Mouse (Mus musculus) heart, embryonic 15.5 days (tissue): ENCODE measurements around the gene Fhad1. TPM values are rescaled to one million over a fixed set of nuclear protein-coding genes. Genes with fewer than 3 reads are reported as not detected.
A peak's percentile ranks its signal among the peaks of the same experiment; 100 is the strongest.

Experiments
- ATAC-seq: fragments of 200-750 bp; cut with Nextera tagmentation; replicated peaks from 2 replicates; pipeline ENCODE4 v1.8.0; 2017; ENCODE audit warnings: low read depth, moderate TSS enrichment; ENCODE audit not compliant: insufficient number of reproducible peaks, insufficient read depth, low FRiP score
- H3K27ac ChIP-seq: fragments of 300-500 bp; sonication (generic); 2 replicates; pipeline ENCODE4 v1.5.1; 2015; ENCODE audit warnings: mild to moderate bottlenecking, inconsistent platforms
- H3K27me3 ChIP-seq: fragments of 300-500 bp; sonication (generic); 2 replicates; pipeline ENCODE4 v1.6.1; 2015; ENCODE audit warnings: inconsistent platforms
- H3K36me3 ChIP-seq: fragments of 300-500 bp; sonication (generic); 2 replicates; pipeline ENCODE4 v1.6.1; 2015; ENCODE audit warnings: mild to moderate bottlenecking, inconsistent platforms
- H3K4me1 ChIP-seq: fragments of 300-500 bp; sonication (generic); replicated peaks from 2 replicates; pipeline ENCODE4 v1.6.1; 2015; ENCODE audit warnings: inconsistent platforms
- H3K4me2 ChIP-seq: fragments of 300-500 bp; sonication (generic); 2 replicates; pipeline ENCODE4 v1.6.1; 2015; ENCODE audit warnings: inconsistent platforms, mild to moderate bottlenecking, moderate library complexity
- H3K4me3 ChIP-seq: fragments of 300-500 bp; sonication (generic); 2 replicates; pipeline ENCODE4 v1.5.1; 2015; ENCODE audit warnings: mild to moderate bottlenecking, inconsistent platforms
- H3K9ac ChIP-seq: fragments of 300-500 bp; sonication (generic); 2 replicates; pipeline ENCODE4 v1.6.1; 2015; ENCODE audit warnings: mild to moderate bottlenecking, inconsistent platforms
- H3K9me3 ChIP-seq: fragments of 300-500 bp; sonication (generic); replicated peaks from 2 replicates; pipeline ENCODE4 v1.6.1; 2016; ENCODE audit warnings: inconsistent platforms
- WGBS: fragments of 180-500 bp; shearing (Covaris S2); methylation state at CpG from one replicate; pipeline ENCODE4 v1.1.7; 2015; ENCODE audit warnings: mixed read lengths; 5-methylcytosine and 5-hydroxymethylcytosine counted together
- polyA plus RNA-seq: library from polyadenylated mRNA; unstranded; fragments of >200 nt; fragmentation: Nextera tagmentation; extraction: Ambion mirVana; gene quantifications from 2 replicates; pipeline ENCODE4 v1.2.1, GENCODE M21; 2015

Gene Fhad1
- polyA plus RNA-seq, 1 experiment from 2014 or later = 2.7 TPM

DNA sequence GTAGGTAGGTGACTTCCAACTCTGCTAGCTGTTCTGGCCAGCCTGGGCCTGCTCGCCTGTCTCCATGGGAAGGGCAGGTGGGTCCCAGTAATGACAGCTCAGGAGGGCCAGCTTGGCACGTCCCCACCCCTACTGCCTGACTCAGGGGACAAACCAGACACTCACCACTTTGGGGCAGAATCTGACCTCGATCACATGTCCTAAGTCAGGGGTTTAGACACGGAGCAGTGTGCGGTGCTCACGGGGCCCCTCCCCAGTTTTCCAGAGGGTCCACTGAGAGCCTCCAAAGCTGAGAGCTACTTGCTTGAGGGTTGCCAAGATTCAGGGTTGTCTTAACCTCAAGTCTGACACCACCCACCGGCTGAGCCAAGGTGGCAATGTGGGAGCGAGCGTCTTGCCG is 146.8 kb downstream of the Fhad1 start:
- Histone ChIP-seq H3K4me3 (no peak overlapping the region), H3K4me2 (no peak overlapping the region), H3K36me3 (no peaks in the 10 kb centered on the region), H3K27me3 (no peaks in the 10 kb centered on the region), H3K27ac (peak overlapping the region; percentile 89), H3K9me3 (no peaks in the 10 kb centered on the region), H3K4me1 (peaks cover 90% of the 10 kb centered on the region), H3K9ac (no peak overlapping the region; the same call in 1 of the 2 replicates)
- WGBS = 72% methylated on average over 10 of the region's 10 CpGs
- ATAC-seq = no peak

DNA sequence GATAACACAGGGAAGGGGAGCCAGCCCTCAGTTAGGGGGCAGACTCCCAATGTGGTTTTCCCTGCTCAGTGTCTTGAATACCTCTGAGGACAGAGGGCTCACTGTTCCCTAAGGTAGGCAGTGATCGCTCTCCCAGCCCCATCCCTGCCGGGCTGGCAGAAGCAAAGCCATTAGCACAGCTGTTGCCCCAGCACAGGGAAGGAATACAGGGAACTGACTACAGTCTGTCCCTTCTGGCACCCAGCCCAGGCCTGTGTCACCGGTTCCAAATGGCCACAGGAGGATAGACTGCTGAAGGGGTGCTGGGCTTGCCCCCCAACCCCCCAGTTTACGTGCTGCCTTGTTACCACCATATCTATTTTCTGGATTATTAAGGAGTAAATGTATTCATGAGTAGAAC is 147.4 kb downstream of the Fhad1 start:
- Histone ChIP-seq H3K27ac (peak overlapping the region; percentile 89), H3K4me2 (peak overlapping the region; percentile 48), H3K36me3 (no peaks in the 10 kb centered on the region), H3K27me3 (no peaks in the 10 kb centered on the region), H3K9me3 (no peaks in the 10 kb centered on the region), H3K9ac (peak overlapping the region; percentile 21; the same call in 1 of the 2 replicates), H3K4me1 (peaks cover 88% of the 10 kb centered on the region), H3K4me3 (peak overlapping the region; percentile 0; the same call in 1 of the 2 replicates)
- 11% methylated on average over 4 of the region's 4 CpGs for WGBS
- peak; percentile 40 for ATAC-seq

DNA sequence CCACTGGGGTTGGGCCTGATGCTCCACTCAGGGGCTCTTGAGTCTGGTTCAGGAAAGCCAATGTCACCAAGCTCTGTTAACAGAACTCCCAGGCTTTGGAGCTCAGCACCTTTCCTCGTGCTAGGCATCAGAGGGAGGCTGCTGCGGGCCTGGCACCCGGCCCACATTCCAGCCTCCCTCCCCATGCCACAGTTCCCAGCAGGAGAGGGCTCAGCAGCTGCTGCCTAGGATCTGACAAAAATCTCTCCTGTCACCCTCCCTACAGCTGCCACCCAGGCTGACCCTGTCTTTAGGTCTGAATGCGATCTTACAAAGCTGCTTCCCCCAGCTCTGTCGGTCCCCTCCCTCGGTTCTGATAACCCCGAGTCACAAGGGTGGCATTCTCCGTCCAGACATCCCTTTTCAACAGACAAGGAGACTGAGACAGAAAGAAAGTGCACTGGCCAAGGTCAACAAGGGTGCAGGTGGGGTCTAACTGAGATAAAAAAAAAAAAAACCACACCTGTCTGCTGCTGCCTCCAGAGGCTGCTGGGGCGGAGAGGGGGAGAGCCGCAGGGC is 147.9 kb downstream of the Fhad1 start:
- peak overlapping the region; percentile 23; the same call in 1 of the 2 replicates for H3K9ac ChIP-seq
- peaks cover 83% of the 10 kb centered on the region for H3K4me1 ChIP-seq
- H3K4me3 ChIP-seq = peak overlapping the region; percentile 0; the same call in 1 of the 2 replicates
- ATAC-seq = peak; percentile 70
- WGBS = 17% methylated on average over 10 of the region's 10 CpGs
- H3K36me3 ChIP-seq = peaks cover under 1% of the 10 kb centered on the region; the same call in 1 of the 2 replicates
- H3K27ac ChIP-seq = peak overlapping the region; percentile 89
- peak overlapping the region; percentile 48 for H3K4me2 ChIP-seq
- H3K27me3 ChIP-seq = no peaks in the 10 kb centered on the region
- H3K9me3 ChIP-seq = no peaks in the 10 kb centered on the region

DNA sequence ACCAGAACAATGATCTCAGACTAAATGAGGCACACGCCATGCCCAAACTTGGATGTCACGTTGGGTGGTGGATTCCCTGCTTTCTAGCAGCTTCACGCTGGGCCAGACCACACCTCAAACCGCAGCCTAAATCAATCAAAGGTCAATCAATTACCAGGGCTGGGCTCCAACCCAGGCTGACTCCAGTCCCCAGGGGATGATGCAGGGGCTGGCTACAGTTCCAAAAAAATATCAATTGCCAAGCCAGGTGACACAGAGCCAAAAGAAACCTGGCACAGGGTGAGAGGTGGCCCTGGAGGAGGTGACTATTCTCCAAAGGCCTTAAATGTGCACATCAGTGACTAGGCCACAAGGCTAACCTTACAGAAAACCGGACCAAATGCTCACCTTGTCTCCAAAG is 149.3 kb downstream of the Fhad1 start:
- Histone ChIP-seq H3K4me1 (peaks cover 69% of the 10 kb centered on the region), H3K4me2 (no peak overlapping the region), H3K9me3 (no peaks in the 10 kb centered on the region), H3K4me3 (no peak overlapping the region), H3K36me3 (peaks cover 12% of the 10 kb centered on the region), H3K27me3 (no peaks in the 10 kb centered on the region), H3K27ac (peak overlapping the region; percentile 89), H3K9ac (no peak overlapping the region)
- no peak for ATAC-seq
- WGBS = 84% methylated on average over 5 of the region's 5 CpGs

DNA sequence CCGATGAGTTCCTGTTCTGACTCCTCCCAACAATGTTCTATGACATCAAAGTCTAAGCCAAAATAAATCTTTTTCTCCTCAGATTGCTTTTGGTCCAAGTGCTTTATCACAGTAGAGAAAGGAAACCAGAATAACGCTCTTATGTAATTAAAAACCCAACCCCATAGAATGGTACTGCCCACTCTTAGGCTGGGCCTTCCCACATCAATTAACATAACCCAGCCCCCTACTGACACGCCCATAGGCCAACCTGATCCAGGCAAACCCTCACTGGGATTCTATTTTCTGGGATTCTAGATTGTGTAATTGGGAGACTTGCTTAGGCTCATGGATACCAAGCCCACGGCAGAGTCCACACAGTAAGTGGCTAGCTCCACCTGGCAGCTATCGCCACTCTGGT is 149.9 kb downstream of the Fhad1 start:
- Histone ChIP-seq H3K9ac (no peak overlapping the region), H3K27ac (no peak overlapping the region), H3K36me3 (peaks cover 16% of the 10 kb centered on the region), H3K27me3 (no peaks in the 10 kb centered on the region), H3K4me2 (no peak overlapping the region), H3K4me3 (no peak overlapping the region), H3K4me1 (peaks cover 64% of the 10 kb centered on the region), H3K9me3 (no peaks in the 10 kb centered on the region)
- ATAC-seq = no peak
- 89% methylated on average over 5 of the region's 5 CpGs for WGBS

DNA sequence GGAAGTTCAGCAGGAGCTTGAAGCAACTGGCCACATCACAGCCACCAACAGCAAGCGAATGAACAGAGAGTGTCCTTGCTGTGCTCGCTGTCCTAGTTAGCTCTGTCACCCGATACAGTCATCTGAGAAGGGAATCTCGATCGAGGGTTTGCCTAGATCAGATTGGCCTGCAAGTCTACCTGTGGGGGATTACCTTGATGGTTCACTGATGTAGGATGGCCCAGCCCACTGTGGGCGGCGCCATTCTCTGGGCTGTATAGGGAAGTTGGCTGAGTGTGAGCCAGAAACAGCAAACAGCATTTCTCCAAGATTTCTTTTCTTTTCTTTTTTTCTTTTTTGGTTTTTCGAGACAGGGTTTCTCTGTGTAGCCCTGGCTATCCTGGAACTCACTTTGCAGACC is 150.4 kb downstream of the Fhad1 start:
- H3K27me3 ChIP-seq = no peaks in the 10 kb centered on the region
- peaks cover 59% of the 10 kb centered on the region for H3K4me1 ChIP-seq
- no peak overlapping the region for H3K27ac ChIP-seq
- no peak overlapping the region for H3K4me2 ChIP-seq
- H3K36me3 ChIP-seq = peaks cover 20% of the 10 kb centered on the region
- no peaks in the 10 kb centered on the region for H3K9me3 ChIP-seq
- 91% methylated on average over 8 of the region's 8 CpGs for WGBS
- H3K4me3 ChIP-seq = no peak overlapping the region
- ATAC-seq = no peak
- H3K9ac ChIP-seq = no peak overlapping the region

DNA sequence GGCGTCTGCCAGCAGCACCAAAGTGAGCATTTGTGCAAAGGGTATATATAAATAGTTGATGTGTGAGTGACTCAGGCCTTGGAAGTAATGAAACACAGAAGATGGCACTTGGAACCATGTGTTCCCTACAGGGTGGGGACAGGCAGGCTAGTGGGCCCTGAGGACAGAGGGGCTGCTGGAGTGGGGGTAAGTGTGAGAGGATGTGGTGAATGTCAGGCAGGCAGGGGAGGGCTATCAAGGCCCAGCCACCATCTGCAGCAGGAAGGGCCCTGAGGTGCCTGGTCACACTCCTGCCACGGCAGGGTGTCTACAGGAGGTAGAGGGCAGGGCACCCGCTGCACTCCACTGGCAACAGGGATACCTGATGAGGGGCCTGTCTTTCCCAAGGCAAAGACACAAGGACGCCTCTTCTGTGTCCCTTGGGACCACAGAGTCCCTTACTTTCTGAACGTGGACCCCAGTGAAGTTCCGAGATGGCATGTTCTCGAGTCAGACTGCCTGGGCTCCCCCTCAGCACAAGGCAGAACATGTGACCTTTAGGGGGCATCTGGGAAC is 151.1 kb downstream of the Fhad1 start:
- H3K4me3 ChIP-seq = no peak overlapping the region
- peaks cover 54% of the 10 kb centered on the region for H3K4me1 ChIP-seq
- H3K9ac ChIP-seq = no peak overlapping the region

DNA sequence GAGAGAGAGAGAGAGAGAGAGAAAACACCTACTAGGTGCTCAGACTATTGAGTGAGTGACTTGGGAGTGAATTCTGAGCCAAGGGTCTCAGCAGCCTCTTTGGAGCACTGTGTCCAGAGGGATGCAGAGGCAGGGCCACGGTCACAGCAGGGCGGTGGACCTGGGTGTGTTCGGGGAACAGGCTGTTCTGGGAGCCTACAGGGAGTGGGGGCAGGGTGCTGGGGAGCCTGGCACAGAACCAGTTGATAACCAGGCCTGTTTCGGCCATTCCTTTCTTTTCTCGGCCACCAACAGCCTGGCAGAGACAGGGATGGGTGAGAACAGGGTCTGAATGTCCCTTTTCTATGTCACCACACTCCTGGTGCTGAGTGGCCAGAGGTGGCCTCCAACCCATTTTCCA is 152.0 kb downstream of the Fhad1 start:
- H3K4me1 ChIP-seq = peaks cover 49% of the 10 kb centered on the region
- H3K9ac ChIP-seq = 0 out of 2 replicates have a peak overlapping the region, but pooled peaks have one; percentile 27
- H3K4me3 ChIP-seq = no peak overlapping the region
- H3K27me3 ChIP-seq = no peaks in the 10 kb centered on the region
- no peak for ATAC-seq
- 50% methylated on average over 5 of the region's 5 CpGs for WGBS
- H3K27ac ChIP-seq = peak overlapping the region; percentile 79
- no peaks in the 10 kb centered on the region for H3K9me3 ChIP-seq
- no peak overlapping the region for H3K4me2 ChIP-seq
- H3K36me3 ChIP-seq = peaks cover 31% of the 10 kb centered on the region

More for the DNA sequence above, 151.1 kb downstream of the Fhad1 start:
- Histone ChIP-seq H3K9me3 (no peaks in the 10 kb centered on the region), H3K4me2 (no peak overlapping the region), H3K36me3 (peaks cover 27% of the 10 kb centered on the region), H3K27ac (peak overlapping the region; percentile 79), H3K27me3 (no peaks in the 10 kb centered on the region)
- no peak for ATAC-seq
- 67% methylated on average over 7 of the region's 7 CpGs for WGBS

DNA sequence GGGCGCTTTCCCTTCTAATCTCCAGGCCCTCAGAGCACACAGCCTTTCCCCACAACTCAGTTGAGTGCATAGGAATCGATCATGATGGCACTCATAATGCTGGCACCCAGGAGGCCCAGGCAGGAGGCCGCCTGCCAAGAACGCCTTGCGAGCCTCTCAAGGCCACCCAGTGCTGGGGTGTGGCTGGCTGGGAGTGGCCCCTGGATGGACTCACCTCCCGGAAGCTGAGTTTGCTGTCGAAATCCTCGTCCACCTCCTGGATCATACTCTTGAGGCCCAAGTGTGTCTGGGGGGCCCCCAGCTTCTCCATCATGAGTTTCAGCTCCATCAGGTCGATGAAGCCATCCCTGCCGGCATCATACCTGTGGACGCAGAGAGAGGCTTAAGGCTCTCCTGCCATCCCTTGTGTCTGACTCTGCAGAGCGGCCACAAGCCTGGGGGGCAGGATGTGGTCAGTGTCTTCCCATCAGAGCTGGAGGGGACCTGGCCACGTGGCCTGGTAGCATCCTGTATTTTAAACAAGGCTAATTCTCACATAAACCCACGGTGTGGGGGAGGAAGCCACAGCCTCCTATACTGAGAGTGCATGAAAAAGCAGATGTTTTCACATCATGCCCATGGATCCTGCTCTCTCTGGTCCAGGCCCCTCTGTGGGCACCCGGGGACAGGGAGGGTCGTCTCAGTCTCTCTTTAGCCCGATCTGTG is 153.1 kb downstream of the Fhad1 start:
- no peak for ATAC-seq
- H3K36me3 ChIP-seq = peaks cover 31% of the 10 kb centered on the region
- peaks cover 41% of the 10 kb centered on the region for H3K4me1 ChIP-seq
- H3K27ac ChIP-seq = 0 out of 2 replicates have a peak overlapping the region, but pooled peaks have one; percentile 22
- no peaks in the 10 kb centered on the region for H3K27me3 ChIP-seq
- no peak overlapping the region for H3K4me2 ChIP-seq
- H3K9me3 ChIP-seq = no peaks in the 10 kb centered on the region
- 85% methylated on average over 17 of the region's 17 CpGs for WGBS
- no peak overlapping the region for H3K4me3 ChIP-seq
- H3K9ac ChIP-seq = no peak overlapping the region

DNA sequence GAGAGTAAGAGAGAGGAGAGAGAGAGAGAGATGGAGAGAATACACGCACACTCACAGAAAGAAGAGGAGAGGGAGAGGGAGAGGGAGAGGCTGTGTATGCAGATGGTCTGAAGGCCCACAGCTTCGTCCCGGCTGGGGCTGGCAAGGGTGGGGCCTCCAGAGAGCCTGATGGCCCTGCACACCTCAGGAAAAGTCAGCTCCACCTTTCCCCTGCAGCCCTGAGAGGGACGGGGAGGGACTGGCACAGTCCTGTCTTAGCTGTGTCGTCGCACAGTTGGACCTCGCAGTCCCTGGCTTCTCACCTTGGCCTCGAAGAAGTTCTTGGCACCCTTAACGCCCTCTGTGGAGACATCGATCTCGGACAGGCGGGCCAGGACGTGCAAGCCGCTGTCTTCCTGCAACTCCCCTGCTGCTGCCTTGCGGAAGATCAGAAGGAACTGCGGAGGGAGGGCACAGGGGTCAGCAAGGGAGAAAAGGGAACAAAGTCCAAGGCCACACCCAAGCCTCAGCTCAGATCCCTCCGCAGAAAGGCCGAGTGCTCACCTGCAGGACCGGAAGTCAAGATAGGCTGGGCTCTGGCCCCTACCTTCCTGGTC is 154.5 kb downstream of the Fhad1 start:
- peaks cover 31% of the 10 kb centered on the region for H3K36me3 ChIP-seq
- H3K9ac ChIP-seq = no peak overlapping the region
- H3K9me3 ChIP-seq = no peaks in the 10 kb centered on the region
- no peak for ATAC-seq
- H3K4me2 ChIP-seq = no peak overlapping the region
- H3K27ac ChIP-seq = no peak overlapping the region
- H3K4me3 ChIP-seq = no peak overlapping the region
- H3K27me3 ChIP-seq = no peaks in the 10 kb centered on the region
- 77% methylated on average over 19 of the region's 19 CpGs for WGBS
- peaks cover 28% of the 10 kb centered on the region for H3K4me1 ChIP-seq

DNA sequence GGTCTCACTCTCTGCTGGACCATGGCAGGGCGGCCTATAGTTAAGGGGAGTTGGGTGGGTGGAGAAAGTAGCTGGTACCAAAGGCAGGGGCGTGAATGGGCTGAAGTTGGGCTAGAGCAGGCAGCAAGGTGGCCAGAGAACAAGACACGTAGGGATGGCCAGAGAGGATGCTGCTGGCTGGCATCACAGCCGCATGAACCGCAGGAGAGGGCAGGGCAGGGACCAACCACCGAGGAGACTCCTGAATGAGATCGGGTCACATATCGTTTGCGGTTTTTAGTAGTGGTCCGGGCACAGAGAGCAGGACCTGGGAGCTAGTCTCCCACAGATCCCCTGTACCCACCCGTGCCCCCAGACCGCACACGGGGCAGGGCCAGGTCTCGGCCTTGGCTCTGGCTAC is 155.5 kb downstream of the Fhad1 start:
- WGBS = 88% methylated on average over 14 of the region's 14 CpGs
- peaks cover 31% of the 10 kb centered on the region for H3K36me3 ChIP-seq
- ATAC-seq = no peak

More for the DNA sequence above, 155.5 kb downstream of the Fhad1 start:
- Histone ChIP-seq H3K27me3 (no peaks in the 10 kb centered on the region), H3K4me1 (peaks cover 23% of the 10 kb centered on the region), H3K4me2 (no peak overlapping the region), H3K9ac (no peak overlapping the region), H3K9me3 (no peaks in the 10 kb centered on the region), H3K4me3 (no peak overlapping the region), H3K27ac (no peak overlapping the region)
